Mouse (Mus musculus): ENCODE measurements at regions not wholly inside any gene's neighbourhood (a gene's known extent, or its start where the extent isn't known, plus 50 kb on each side); places are given as distances from the start of the nearest gene placed in this dataset.

- Histone ChIP-seq H3K36me3 (ENCODE audit: control insufficient read depth, insufficient read depth, low read length) (no peaks in the 10 kb centered on the region), H3K4me3 (ENCODE audit: extremely low read depth, insufficient read depth, insufficient read length) (no peak overlapping the region), H3K27me3 (ENCODE audit: control insufficient read depth, insufficient read depth, low read length) (no peaks in the 10 kb centered on the region), H3K27ac (ENCODE audit: insufficient read depth, low read length) (no peak overlapping the region), H3K4me1 (ENCODE audit: control insufficient read depth, insufficient read depth, insufficient read length) (no peaks in the 10 kb centered on the region)
- 86% methylated on average over 2 of the region's 2 CpGs for WGBS
- no peak for DNase-seq (ENCODE audit: low read depth in 1 of 2, low spot score in 2 of 2)
- TF ChIP-seq CTCF (IDR thresholded peaks at IDR 0.05; ENCODE audit: extremely low read depth, insufficient read depth, insufficient read length, insufficient replicate concordance) (no peak), POLR2A (IDR thresholded peaks at IDR 0.05; ENCODE audit: low read depth, low read length) (no peak)
These were observed 108.4 kb upstream of the Med13l start for GRCm38 (mm10) chr5:118452052-118452451.

DNA sequence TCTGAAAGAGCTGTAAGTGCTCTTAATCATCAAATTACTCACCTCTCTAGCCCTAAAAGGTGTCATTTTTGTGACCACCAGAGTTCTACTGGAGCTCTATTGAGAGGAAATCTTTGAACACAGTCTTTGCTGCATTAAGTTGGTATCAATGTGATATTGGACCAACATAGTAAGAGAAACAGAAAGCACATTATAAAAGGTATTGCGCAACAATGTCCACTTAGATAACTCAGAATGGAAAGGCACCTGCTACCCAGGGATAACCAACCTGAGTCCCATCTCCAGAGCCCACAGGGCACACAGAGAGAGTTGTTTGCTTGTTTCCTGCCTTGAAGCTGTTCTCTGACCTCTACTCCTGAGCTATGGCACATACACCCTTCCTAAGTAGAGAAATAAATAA lies 106.4 kb upstream of the Med13l start:
- TF ChIP-seq POLR2A (IDR thresholded peaks at IDR 0.05; ENCODE audit: low read depth, low read length) (no peak), CTCF (IDR thresholded peaks at IDR 0.05; ENCODE audit: extremely low read depth, insufficient read depth, insufficient read length, insufficient replicate concordance) (no peak)
- no peak for DNase-seq (ENCODE audit: low read depth in 1 of 2, low spot score in 2 of 2)
- Histone ChIP-seq H3K4me1 (ENCODE audit: control insufficient read depth, insufficient read depth, insufficient read length) (no peaks in the 10 kb centered on the region), H3K27ac (ENCODE audit: insufficient read depth, low read length) (no peak overlapping the region), H3K4me3 (ENCODE audit: extremely low read depth, insufficient read depth, insufficient read length) (no peak overlapping the region), H3K27me3 (ENCODE audit: control insufficient read depth, insufficient read depth, low read length) (no peaks in the 10 kb centered on the region), H3K36me3 (ENCODE audit: control insufficient read depth, insufficient read depth, low read length) (no peaks in the 10 kb centered on the region)
- 86% methylated on average over 1 of the region's 1 CpGs for WGBS

- 25% methylated on average over 16 of the region's 16 CpGs for WGBS
These were observed 101.6 kb upstream of the Med13l start for GRCm38 (mm10) chr5:118458727-118459390.

GRCm38 (mm10) chr5:118459391-118459792 lies 101.1 kb upstream of the Med13l start:
- Histone ChIP-seq H3K4me1 (ENCODE audit: control insufficient read depth, insufficient read depth, insufficient read length) (no peaks in the 10 kb centered on the region), H3K27ac (ENCODE audit: insufficient read depth, low read length) (no peak overlapping the region), H3K36me3 (ENCODE audit: control insufficient read depth, insufficient read depth, low read length) (no peaks in the 10 kb centered on the region), H3K4me3 (ENCODE audit: extremely low read depth, insufficient read depth, insufficient read length) (no peak overlapping the region), H3K27me3 (ENCODE audit: control insufficient read depth, insufficient read depth, low read length) (no peaks in the 10 kb centered on the region)
- no peak for DNase-seq (ENCODE audit: low read depth in 1 of 2, low spot score in 2 of 2)
- no peak for TF ChIP-seq CTCF (IDR thresholded peaks at IDR 0.05; ENCODE audit: extremely low read depth, insufficient read depth, insufficient read length, insufficient replicate concordance)
- no peak for TF ChIP-seq POLR2A (IDR thresholded peaks at IDR 0.05; ENCODE audit: low read depth, low read length)
- 17% methylated on average over 11 of the region's 12 CpGs for WGBS

More at GRCm38 (mm10) chr5:118458727-118459390, 101.6 kb upstream of the Med13l start:
- TF ChIP-seq CTCF (IDR thresholded peaks at IDR 0.05; ENCODE audit: extremely low read depth, insufficient read depth, insufficient read length, insufficient replicate concordance) (no peak), POLR2A (IDR thresholded peaks at IDR 0.05; ENCODE audit: low read depth, low read length) (no peak)
- DNase-seq (ENCODE audit: low read depth in 1 of 2, low spot score in 2 of 2), result no peak
- Histone ChIP-seq H3K27me3 (ENCODE audit: control insufficient read depth, insufficient read depth, low read length) (no peaks in the 10 kb centered on the region), H3K4me1 (ENCODE audit: control insufficient read depth, insufficient read depth, insufficient read length) (no peaks in the 10 kb centered on the region), H3K36me3 (ENCODE audit: control insufficient read depth, insufficient read depth, low read length) (no peaks in the 10 kb centered on the region), H3K4me3 (ENCODE audit: extremely low read depth, insufficient read depth, insufficient read length) (no peak overlapping the region), H3K27ac (ENCODE audit: insufficient read depth, low read length) (no peak overlapping the region)

DNA sequence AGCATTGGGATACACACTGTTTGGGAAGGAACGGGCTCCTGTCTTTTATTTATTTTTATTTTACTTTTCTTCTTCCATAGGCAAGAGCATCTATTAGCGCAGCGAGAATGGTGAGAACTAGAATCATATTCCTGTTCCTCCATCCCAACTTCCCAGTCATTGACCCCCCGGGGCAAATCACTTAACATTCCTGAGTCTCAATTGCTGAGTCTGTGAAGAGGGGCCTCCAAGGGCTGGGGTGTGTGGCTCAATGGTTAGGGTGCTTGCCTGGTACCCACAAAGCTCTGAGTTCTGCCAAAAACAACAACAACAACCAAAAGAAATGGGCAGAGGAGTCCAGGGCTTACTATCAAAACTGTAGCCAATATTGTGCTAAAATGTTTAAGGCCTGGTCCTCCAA lies 98.5 kb upstream of the Med13l start:
- Histone ChIP-seq H3K27me3 (ENCODE audit: control insufficient read depth, insufficient read depth, low read length) (no peaks in the 10 kb centered on the region), H3K4me3 (ENCODE audit: extremely low read depth, insufficient read depth, insufficient read length) (no peak overlapping the region), H3K27ac (ENCODE audit: insufficient read depth, low read length) (no peak overlapping the region), H3K4me1 (ENCODE audit: control insufficient read depth, insufficient read depth, insufficient read length) (peaks cover 11% of the 10 kb centered on the region; the same call in 1 of the 2 replicates), H3K36me3 (ENCODE audit: control insufficient read depth, insufficient read depth, low read length) (no peaks in the 10 kb centered on the region)
- 81% methylated on average over 4 of the region's 4 CpGs for whole genome bisulfite sequencing
- TF ChIP-seq CTCF (IDR thresholded peaks at IDR 0.05; ENCODE audit: extremely low read depth, insufficient read depth, insufficient read length, insufficient replicate concordance), result no peak
- TF ChIP-seq POLR2A (IDR thresholded peaks at IDR 0.05; ENCODE audit: low read depth, low read length), result no peak
- DNase-seq (ENCODE audit: low read depth in 1 of 2, low spot score in 2 of 2), result no peak

GRCm38 (mm10) chr5:118464931-118465801 lies 95.3 kb upstream of the Med13l start:
- H3K4me1 ChIP-seq (ENCODE audit: control insufficient read depth, insufficient read depth, insufficient read length), result peaks cover 11% of the 10 kb centered on the region; the same call in 1 of the 2 replicates
- H3K4me3 ChIP-seq (ENCODE audit: extremely low read depth, insufficient read depth, insufficient read length), result peak overlapping the region; percentile 50
- no peaks in the 10 kb centered on the region for H3K36me3 ChIP-seq (ENCODE audit: control insufficient read depth, insufficient read depth, low read length)
- WGBS, result 5% methylated on average over 22 of the region's 22 CpGs
- no peak for TF ChIP-seq POLR2A (IDR thresholded peaks at IDR 0.05; ENCODE audit: low read depth, low read length)
- TF ChIP-seq CTCF (IDR thresholded peaks at IDR 0.05; ENCODE audit: extremely low read depth, insufficient read depth, insufficient read length, insufficient replicate concordance), result no peak
- DNase-seq (ENCODE audit: low read depth in 1 of 2, low spot score in 2 of 2), result peak; percentile 32 to 38
- no peaks in the 10 kb centered on the region for H3K27me3 ChIP-seq (ENCODE audit: control insufficient read depth, insufficient read depth, low read length)
- H3K27ac ChIP-seq (ENCODE audit: insufficient read depth, low read length), result peak overlapping the region; percentile 60
